ENCODE assay signal across 8 mouse cellular contexts in the genomic region with DNA sequence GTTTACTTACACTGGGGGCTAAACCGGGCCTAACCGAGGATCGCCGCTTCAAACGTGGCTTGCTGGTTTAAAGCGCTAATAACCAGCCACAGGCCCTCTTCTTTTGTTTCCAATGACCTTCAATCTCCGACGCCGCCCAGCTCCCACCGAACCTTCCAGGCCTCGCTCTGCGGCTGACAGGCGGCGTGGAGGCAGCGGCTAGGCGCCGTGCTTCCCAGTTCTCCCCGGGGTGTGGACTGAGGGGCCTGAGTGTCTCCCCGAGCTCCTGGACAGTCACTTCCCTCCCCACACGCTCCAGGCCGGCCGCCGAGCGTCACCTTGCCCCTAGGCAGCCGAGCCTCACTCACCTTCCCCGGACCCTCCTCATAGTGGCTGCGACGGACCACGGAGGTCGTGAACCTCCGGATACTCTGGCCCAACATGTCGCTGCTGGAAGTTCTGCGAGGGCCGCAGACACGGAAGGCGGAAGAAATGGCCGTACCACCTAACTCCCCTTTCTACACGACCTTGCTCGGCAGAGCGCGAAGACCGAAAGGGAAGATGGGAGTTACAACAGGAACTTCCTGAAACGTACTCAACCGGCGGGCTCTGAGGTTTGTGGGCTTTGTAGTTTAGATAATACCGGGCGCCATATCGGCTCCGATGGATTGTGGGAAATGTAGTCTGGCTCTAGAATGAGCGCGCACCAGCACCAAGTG. TPM values are rescaled to one million over a fixed set of nuclear protein-coding genes. Genes with fewer than 3 reads are reported as not detected.
A peak's percentile ranks its signal among the peaks of the same experiment; 100 is the strongest.
DNase-seq lines count a peak whose midpoint lies in the region; ATAC-seq and TF ChIP-seq lines count a peak whose summit lies in the region.

TSS of gene Cox7c (minus strand) at position 651 of the 698 bp plus-strand sequence.

- peak within 1 kb of the TSS; percentile 97 for H3K27ac ChIP-seq in hindbrain, embryonic 13.5 days

- 0 out of 2 replicates have a peak, but pooled peaks cover 5% of the 10 kb centered on the region for H3K4me1 ChIP-seq in hindbrain, embryonic 13.5 days (replicated peaks)

- no peaks in the 10 kb centered on the region for H3K9me3 ChIP-seq in hindbrain, embryonic 13.5 days

- peak within 1 kb of the TSS; percentile 99 for H3K9ac ChIP-seq in hindbrain, embryonic 13.5 days

- H3K36me3 ChIP-seq in hindbrain, embryonic 13.5 days: peaks cover 10% of the 10 kb centered on the region

- TF ChIP-seq CTCF in Patski (IDR thresholded peaks at IDR 0.05): no peak

- H3K27me3 ChIP-seq in Patski: peaks cover 4% of the 10 kb centered on the region
- no peaks in the 10 kb centered on the region for H3K27me3 ChIP-seq in hindbrain, embryonic 13.5 days

- in situ Hi-C loops in Patski (cut with MboI; ENCODE audit: low pct_unique_long_range_greater_than_20kb): no loop called here

- 0% methylated on average over 51 of the region's 51 CpGs for WGBS in hindbrain, embryonic 13.5 days

- peak; percentile 100 for ATAC-seq in Patski
- peak; percentile 97 for ATAC-seq in hindbrain, embryonic 13.5 days (ENCODE audit: low FRiP score)

- peak within 1 kb of the TSS; percentile 65 for H3K4me2 ChIP-seq in hindbrain, embryonic 13.5 days

- CTCF ChIA-PET in Patski (lab: Charles Lee): no interaction called here

- H3K4me3 ChIP-seq in hindbrain, embryonic 13.5 days: peak within 1 kb of the TSS; percentile 94

- POLR2A ChIA-PET in Patski (lab: Charles Lee): no interaction called here

- peak; percentile 55 for DNase-seq in Patski (ENCODE audit: low read depth, low spot score)
- peak; percentile 86 to 88 for DNase-seq in cerebellum, postnatal 14 days
- DNase-seq in frontal cortex, postnatal 14 days (ENCODE audit: low spot score in 2 of 2): peak; percentile 84 to 86
- peak; percentile 54 to 69 for DNase-seq in layer of hippocampus, postnatal 25 days (ENCODE audit: extremely low spot score in 1 of 2, low spot score in 1 of 2)
- DNase-seq in lung, postnatal 25 days (ENCODE audit: low spot score): peak; percentile 93
- DNase-seq in retina, embryonic 14.5 days (ENCODE audit: low spot score): peak; percentile 92
- peak; percentile 81 for DNase-seq in thymus, postnatal 4 days

RNA-seq across cellular contexts. Expression of gene Cox7c, which starts in this region (rescaled TPM):
- polyA plus RNA-seq in Patski (2021): 524 TPM
- 772 and 811 TPM in 2 replicates for polyA plus RNA-seq in hindbrain, embryonic 13.5 days (2015; fragmentation: Nextera tagmentation; extraction: Ambion mirVana)
- 100 to 1,000 TPM; 366 to 419 TPM for total RNA-seq in layer of hippocampus, postnatal 25 days (2021)

Comparison
In these comparisons a context has a peak if more than half of its experiments do, and no peak if none do; other contexts are left out.
1. Peak in every context shown above with its lines: DNase-seq, ATAC-seq, H3K4me3 ChIP-seq and H3K27ac ChIP-seq.